Mouse (Mus musculus): ENCODE results near the gene Rtn1.

GRCm38 (mm10) chr12:72301431-72301830, 107.4 kb downstream of the Rtn1 start:
- no peak for TF ChIP-seq POLR2A (IDR thresholded peaks at IDR 0.05; ENCODE audit: extremely low read depth, insufficient read depth, low read length)
- no peak for TF ChIP-seq CTCF (IDR thresholded peaks at IDR 0.05; ENCODE audit: low read depth, low read length)

All from liver, adult 2 months (tissue).